Mouse (Mus musculus) ZHBTc4 (cell line): ENCODE measurements around the gene Hist1h2bg.
"Not testable (repeated sequence)": the region's sequence is repeated elsewhere in the genome, so short reads cannot be mapped to it uniquely, and the experiment has no call there.

Experiments used
- DNase-seq: peaks from one replicate; pipeline ENCODE4 v3.0.0-alpha.2; 2011; ENCODE audit warnings: low read depth, low spot score

Hist1h2bg gene

GRCm38 (mm10) chr13:23561883-23562659 lies 9.1 kb upstream of the Hist1h2bg start, which contains the start of gene Hist1h3e:
Gene Hist1h3e, minus strand, starts transcription at chr13:23562369.
- DNase-seq: peak; percentile 97

- DNase-seq: peak; percentile 84
These were observed 8.3 kb upstream of the Hist1h2bg start for GRCm38 (mm10) chr13:23562699-23563462.

- no peak for DNase-seq
These were observed 6.7 kb upstream of the Hist1h2bg start for GRCm38 (mm10) chr13:23564482-23564881.

DNA sequence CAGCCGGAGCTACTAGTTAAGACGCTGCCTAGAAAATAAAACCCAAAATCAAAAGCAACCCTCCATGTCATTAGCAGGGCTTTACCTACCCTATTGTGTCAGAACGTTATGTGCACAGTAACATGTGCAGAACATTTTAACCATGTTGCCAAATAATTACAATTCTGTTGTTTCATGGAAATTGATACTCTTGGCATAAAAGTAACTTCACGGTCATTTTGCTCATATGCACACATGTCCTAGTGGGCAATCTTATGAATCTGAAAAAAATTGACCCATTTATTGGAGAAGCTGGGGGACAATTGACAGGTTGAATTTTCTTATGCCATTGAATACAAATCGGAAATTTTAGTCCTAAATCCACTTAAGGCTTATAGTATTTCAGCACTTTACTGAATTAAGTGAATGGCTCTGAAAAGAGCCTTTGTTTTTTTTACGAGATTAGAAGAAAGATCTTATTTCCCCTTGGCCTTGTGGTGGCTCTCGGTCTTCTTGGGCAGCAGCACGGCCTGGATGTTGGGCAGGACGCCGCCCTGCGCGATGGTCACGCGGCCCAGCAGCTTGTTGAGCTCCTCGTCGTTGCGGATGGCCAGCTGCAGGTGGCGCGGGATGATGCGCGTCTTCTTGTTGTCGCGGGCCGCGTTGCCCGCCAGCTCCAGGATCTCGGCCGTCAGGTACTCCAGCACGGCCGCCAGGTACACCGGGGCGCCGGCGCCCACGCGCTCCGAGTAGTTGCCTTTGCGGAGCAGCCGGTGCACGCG lies 755 bp upstream of the Hist1h2bg start:
- DNase-seq: peak; percentile 40

DNA sequence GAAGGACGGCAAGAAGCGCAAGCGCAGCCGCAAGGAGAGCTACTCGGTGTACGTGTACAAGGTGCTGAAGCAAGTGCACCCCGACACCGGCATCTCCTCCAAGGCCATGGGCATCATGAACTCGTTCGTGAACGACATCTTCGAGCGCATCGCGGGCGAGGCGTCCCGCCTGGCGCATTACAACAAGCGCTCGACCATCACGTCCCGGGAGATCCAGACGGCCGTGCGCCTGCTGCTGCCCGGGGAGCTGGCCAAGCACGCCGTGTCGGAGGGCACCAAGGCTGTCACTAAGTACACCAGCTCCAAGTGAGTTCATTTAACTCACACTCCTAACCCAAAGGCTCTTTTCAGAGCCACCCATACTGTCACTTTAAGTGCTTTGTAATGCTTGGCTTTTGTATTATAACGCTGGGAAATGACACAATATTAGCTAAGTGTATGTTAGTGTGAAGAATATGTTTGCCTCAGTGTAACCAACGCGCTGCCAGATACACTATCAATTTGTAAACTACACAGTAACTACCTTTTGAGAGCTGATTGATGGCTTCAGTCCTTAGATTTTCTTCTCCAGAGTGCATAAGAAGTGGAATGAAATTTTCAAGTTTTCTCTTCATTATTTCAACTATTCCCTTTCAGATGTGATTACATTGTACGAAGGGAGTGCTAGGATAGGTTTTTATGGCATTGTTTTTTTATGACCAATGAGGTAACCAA lies 465 bp downstream of the Hist1h2bg start:
- not testable (repeated sequence) for DNase-seq

DNA sequence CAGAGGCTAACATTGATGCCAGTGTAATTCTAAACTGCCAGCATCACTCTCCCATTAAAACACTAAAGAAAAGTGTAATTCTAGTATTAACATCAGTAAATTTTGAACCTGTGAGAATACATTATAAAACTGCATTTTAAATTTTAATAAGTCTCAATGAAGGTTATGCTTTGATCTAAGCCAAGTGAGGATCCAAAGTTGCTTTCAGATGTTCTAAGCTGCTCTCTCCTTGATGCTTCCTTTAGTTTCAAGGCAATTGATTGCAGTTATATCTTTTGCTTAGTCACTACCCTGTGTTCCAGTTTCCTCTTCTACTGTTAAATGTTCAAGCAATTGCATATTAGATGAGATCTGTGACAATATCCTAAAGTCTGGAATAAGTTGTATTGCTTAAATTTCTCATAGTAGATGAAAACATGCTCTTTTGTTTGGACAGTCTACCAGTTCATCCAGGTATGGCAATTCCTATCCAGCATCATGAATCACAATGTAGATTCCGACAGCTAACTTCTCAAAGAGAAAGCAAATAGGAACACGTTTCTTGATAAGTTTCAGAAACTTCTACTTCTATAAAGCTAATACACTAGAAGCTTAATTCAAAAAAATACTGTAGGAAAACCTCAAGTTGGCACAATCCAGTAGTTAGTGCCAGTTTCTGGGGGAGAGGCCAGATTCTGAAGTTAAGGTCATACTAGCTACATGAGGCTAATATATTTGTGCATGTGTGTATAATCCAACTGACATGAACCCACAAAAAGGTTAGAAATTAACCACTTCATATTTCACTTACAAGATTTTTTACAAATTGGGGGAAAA lies 1.2 kb downstream of the Hist1h2bg start:
- peak; percentile 56 for DNase-seq

DNA sequence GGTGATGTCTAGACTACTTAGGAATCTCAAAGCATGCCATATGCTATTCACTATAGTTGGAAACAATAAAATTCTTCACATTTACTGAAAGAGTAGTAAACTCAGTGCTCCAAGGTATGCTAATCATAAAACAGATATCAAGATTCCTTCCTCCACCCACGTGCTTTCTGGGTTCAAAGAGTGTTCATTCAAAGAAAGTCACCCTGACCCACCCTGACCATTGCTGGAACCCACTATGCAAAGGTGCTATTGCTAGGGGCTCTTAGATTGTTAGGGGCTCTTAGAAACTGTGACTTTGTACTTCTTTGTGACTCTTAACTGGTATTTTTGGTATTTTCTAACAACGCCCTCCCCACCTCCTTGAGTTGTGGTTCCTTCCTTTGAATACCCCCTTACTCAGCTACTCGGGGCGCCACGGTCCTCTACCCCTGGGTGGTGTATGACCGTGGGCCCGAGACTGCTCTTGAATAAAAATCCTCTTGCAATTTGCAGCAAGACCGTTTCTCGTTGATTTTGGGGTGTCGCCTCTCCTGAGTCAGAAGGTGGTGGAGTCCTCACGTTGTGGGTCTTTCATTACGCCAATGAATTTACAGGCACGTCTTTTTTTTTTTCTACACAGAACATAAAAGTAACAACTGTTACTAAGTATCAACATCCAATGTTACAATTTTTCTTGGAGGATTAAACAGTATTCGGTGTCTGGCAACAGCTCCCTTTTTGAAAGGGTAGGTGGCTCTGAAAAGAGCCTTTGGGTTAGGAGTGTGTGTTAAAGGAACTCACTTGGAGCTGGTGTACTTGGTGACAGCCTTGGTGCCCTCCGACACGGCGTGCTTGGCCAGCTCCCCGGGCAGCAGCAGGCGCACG lies 2.1 kb downstream of the Hist1h2bg start:
- DNase-seq: peak; percentile 43

- DNase-seq: peak; percentile 99
These were observed 2.8 kb downstream of the Hist1h2bg start, which contains the start of the genes Hist1h2bf and Hist1h2ad for GRCm38 (mm10) chr13:23573898-23574524. Gene Hist1h2bf, minus strand, starts transcription at chr13:23574196. Gene Hist1h2ad, plus strand, starts transcription at chr13:23574381.

DNA sequence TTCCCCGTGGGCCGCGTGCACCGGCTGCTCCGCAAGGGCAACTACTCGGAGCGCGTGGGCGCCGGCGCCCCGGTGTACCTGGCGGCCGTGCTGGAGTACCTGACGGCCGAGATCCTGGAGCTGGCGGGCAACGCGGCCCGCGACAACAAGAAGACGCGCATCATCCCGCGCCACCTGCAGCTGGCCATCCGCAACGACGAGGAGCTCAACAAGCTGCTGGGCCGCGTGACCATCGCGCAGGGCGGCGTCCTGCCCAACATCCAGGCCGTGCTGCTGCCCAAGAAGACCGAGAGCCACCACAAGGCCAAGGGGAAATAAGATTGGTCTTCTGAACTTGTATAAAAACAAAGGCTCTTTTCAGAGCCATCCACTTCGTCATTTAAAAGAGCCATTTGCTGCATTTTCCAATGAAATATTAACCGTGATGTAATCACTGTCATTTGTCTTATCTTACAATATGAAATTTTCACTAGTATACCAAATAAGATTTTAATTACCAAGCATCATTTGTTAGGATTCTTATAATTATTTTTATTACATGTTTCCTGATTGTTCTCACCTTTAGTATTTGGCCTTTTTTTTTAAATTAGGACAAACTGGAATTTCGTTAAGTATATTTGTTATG lies 3.5 kb downstream of the Hist1h2bg start:
- DNase-seq: peak; percentile 61

DNA sequence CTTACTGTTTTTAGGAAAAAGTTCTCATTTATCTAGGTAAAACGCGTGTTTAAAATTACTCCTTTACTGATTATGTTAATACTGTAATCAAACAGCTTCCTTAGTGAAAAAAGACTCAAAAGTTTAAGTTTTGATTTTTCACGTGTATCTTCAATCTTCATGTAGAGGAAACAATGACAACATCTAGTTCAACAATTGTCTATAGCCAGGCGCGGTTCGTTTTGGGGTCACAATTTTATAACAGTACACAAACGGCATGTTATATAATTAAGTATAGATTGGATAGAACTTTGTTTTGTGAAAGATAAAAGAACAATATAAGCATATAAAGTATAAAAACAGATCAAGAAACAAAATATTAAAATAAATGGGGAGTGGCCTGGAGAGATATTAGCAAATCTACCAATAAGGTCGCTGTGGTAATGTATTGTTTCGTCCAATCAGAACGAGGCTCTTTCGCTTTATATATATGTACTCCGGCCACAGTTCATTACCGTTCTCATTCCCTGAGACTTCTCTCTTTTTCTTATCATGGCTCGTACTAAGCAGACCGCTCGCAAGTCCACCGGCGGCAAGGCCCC lies 4.2 kb downstream of the Hist1h2bg start, which contains the start of gene Hist1h3d:
TSS of gene Hist1h3d (plus strand) at position 493 of the 581 bp plus-strand sequence.
- peak; percentile 86 for DNase-seq

DNA sequence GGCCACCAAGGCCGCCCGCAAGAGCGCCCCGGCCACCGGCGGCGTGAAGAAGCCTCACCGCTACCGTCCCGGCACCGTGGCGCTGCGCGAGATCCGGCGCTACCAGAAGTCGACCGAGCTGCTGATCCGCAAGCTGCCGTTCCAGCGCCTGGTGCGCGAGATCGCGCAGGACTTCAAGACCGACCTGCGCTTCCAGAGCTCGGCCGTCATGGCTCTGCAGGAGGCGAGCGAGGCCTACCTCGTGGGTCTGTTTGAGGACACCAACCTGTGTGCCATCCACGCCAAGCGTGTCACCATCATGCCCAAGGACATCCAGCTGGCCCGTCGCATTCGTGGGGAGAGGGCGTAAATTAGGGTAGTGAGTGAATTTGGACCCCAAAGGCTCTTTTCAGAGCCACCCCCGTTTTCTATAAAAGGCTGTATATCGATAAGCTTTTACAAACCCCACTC lies 4.7 kb downstream of the Hist1h2bg start:
- DNase-seq: peak; percentile 50

GRCm38 (mm10) chr13:23576351-23576881 lies 5.2 kb downstream of the Hist1h2bg start:
- peak; percentile 87 for DNase-seq

- peak; percentile 37 for DNase-seq
These were observed 5.9 kb downstream of the Hist1h2bg start for GRCm38 (mm10) chr13:23576906-23577639.

DNA sequence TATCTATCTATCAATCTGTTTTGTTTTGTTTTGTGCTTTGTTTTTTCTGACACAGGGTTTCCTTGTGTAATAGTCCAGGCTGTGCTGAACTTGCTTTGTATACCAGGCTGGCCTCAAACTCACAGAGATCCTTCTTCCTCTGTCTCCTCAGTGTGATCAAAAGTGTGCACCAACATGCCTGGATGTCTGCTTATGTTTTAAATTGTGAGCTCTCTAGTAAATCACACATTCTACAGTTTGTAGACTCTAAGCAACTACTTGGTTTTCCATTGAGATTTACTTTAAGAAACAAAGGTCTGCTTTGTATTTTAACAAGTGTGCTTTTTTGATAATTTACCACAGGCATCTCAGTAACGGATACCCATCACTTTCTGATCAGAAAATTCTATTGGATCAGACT lies 6.6 kb downstream of the Hist1h2bg start:
- no peak for DNase-seq

GRCm38 (mm10) chr13:23581408-23582218 lies 10.4 kb downstream of the Hist1h2bg start, which contains the start of gene Hist1h4d:
Gene Hist1h4d, plus strand, starts transcription at chr13:23581598.
- DNase-seq: peak; percentile 97
